Mouse (Mus musculus) telencephalon, adult 2 months (tissue): Measurements from ENCODE around the gene Zg16.

ENCODE experiments used
- DNase-seq: peaks from one replicate; pipeline ENCODE4 v3.0.0-alpha.2; 2011; ENCODE audit warnings: low read depth, low spot score

Zg16 gene

GRCm38 (mm10) chr7:127007313-127008024 lies 79.7 kb downstream of the Zg16 start:
- no peak for DNase-seq

DNA sequence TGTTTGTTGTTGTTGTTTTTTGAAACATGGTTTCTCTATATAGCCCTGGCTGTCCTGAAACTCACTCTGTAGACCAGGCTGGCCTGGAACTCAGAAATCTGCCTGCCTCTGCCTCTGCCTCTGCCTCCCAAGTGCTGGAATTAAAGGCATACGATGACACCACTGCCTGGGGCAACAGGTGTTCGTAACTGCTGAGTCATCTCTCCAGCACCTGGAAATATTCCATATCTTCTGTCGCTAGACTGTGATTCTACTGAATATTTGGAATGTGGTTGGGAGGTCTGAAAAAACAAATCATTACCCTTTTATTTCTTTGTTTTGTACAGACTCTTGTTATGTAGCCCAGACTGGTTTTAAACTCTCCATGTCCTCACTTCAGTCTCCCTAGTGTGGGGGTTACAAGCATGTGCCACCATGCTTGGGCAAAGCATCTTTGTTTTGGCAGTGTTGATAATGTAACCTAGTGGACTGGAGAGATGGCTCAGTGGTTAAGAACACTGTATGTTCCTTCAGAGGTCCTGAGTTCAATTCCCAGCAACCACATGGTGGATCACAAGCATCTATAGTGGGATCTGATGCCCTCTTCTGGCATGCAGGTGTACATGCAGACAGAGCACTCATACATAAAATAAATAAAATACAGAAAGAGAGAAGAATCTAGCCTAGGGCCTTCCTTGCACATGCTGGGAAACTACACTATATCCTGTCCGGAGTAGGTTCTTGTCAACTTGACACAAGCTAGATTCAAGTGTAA lies 82.8 kb downstream of the Zg16 start:
- DNase-seq: no peak

DNA sequence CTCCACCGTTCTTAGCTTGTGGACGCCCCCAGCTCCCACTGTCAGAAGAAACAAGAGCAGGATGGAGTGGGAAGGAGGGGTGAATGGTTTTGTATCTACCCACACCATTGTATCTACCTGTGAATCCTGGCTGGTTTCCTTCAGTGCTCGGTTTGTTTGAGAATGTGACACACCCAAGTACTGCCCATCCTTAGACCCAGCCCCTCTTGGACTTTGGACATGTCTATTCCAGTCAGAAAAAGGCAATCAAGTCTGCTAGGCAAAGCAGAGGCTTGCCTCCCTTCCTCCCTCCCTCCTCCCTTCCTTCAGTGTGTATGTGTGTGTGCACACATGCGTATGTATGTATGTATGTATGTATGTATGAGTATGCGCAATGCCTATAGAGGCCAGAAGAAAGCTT lies 83.5 kb downstream of the Zg16 start:
- DNase-seq: no peak
